Comparison of ENCODE assay signal across 25 mouse cellular contexts in genomic region chr2:172793991-172794390, GRCm38 (mm10).
"Had no signal": no experiment of that assay in that cellular context is flagged by ENCODE, and none has a peak within 500 bp of the region (broad histone marks: within the 10 kb centered on the region; RNA-seq: fewer than 3 reads in every experiment).

No protein-coding gene starts in this region.

- H3K9me3 ChIP-seq: heart, embryonic 13.5 days; heart, embryonic 15.5 days; hindbrain, embryonic 13.5 days; hindbrain, embryonic 15.5 days; kidney, embryonic 15.5 days; limb, embryonic 13.5 days; limb, embryonic 15.5 days had no signal

- H3K36me3 ChIP-seq: heart, embryonic 13.5 days; heart, embryonic 15.5 days; hindbrain, embryonic 13.5 days; hindbrain, embryonic 15.5 days; kidney, embryonic 15.5 days; limb, embryonic 13.5 days; limb, embryonic 15.5 days had no signal

- H3K4me2 ChIP-seq: heart, embryonic 11.5 days; heart, embryonic 13.5 days; heart, embryonic 15.5 days; hindbrain, embryonic 13.5 days; hindbrain, embryonic 15.5 days; kidney, embryonic 15.5 days; limb, embryonic 13.5 days; limb, embryonic 15.5 days had no signal

- H3K9ac ChIP-seq: heart, embryonic 13.5 days; heart, embryonic 15.5 days; hindbrain, embryonic 13.5 days; hindbrain, embryonic 15.5 days; kidney, embryonic 15.5 days; limb, embryonic 13.5 days; limb, embryonic 15.5 days had no signal

- ATAC-seq: hindbrain, postnatal 0 days; intestine, embryonic 16.5 days had no signal

- H3K27ac ChIP-seq: gastrocnemius, adult 2 months; heart, embryonic 13.5 days; heart, embryonic 15.5 days; hindbrain, embryonic 13.5 days; hindbrain, embryonic 15.5 days; hindbrain, postnatal 0 days; kidney, embryonic 15.5 days; kidney, postnatal 0 days; layer of hippocampus, adult 2 months; left cerebral cortex, adult 2 months; limb, embryonic 13.5 days; limb, embryonic 15.5 days had no signal

- H3K4me3 ChIP-seq: gastrocnemius, adult 2 months; heart, embryonic 13.5 days; heart, embryonic 15.5 days; hindbrain, embryonic 13.5 days; hindbrain, embryonic 15.5 days; kidney, embryonic 15.5 days; layer of hippocampus, adult 2 months; left cerebral cortex, adult 2 months; limb, embryonic 13.5 days; limb, embryonic 15.5 days had no signal

- DNase-seq: gastrocnemius, adult 2 months; gastrocnemius, postnatal 10 days; gastrocnemius, postnatal 25 days; heart, adult 18-20 months; heart, postnatal 14 days; heart, postnatal 36 days; kidney, adult 11 months; kidney, adult 2 months; kidney, adult 9 months; kidney, postnatal 14 days; kidney, postnatal 36 days; left cerebral cortex, postnatal 4 days had no signal
